Mouse (Mus musculus) limb, embryonic 12.5 days (tissue): ENCODE measurements around the gene Ltf. TPM values are rescaled to one million over a fixed set of nuclear protein-coding genes. Genes with fewer than 3 reads are reported as not detected.

Experiments
- ATAC-seq: fragments of 200-750 bp; cut with Nextera tagmentation; 2 replicates; pipeline ENCODE4 v1.8.0; 2017; ENCODE audit warnings: low read depth, moderate TSS enrichment; ENCODE audit not compliant: insufficient number of reproducible peaks, insufficient read depth, low FRiP score, low TSS enrichment
- H3K27ac ChIP-seq: fragments of 300-500 bp; sonication (generic); 2 replicates; pipeline ENCODE4 v1.5.1; 2016; ENCODE audit warnings: mild to moderate bottlenecking, moderate library complexity
- H3K27me3 ChIP-seq: fragments of 300-500 bp; sonication (generic); 2 replicates; pipeline ENCODE4 v1.6.1; 2016; ENCODE audit warnings: mild to moderate bottlenecking, moderate library complexity
- H3K36me3 ChIP-seq: fragments of 300-500 bp; sonication (generic); 2 replicates; pipeline ENCODE4 v1.6.1; 2016; ENCODE audit warnings: mild to moderate bottlenecking, moderate library complexity
- H3K4me1 ChIP-seq: fragments of 300-500 bp; sonication (generic); replicated peaks from 2 replicates; pipeline ENCODE4 v1.6.1; 2016
- H3K4me2 ChIP-seq: fragments of 300-500 bp; sonication (generic); 2 replicates; pipeline ENCODE4 v1.6.1; 2016; ENCODE audit warnings: mild to moderate bottlenecking, moderate library complexity
- H3K4me3 ChIP-seq: fragments of 300-500 bp; sonication (generic); replicated peaks from 2 replicates; pipeline ENCODE4 v1.5.1; 2016; ENCODE audit warnings: mild to moderate bottlenecking
- H3K9ac ChIP-seq: fragments of 300-500 bp; sonication (generic); replicated peaks from 2 replicates; pipeline ENCODE4 v1.6.1; 2016; ENCODE audit warnings: mild to moderate bottlenecking, moderate library complexity
- H3K9me3 ChIP-seq: fragments of 300-500 bp; sonication (generic); 2 replicates; pipeline ENCODE4 v1.6.1; 2016; ENCODE audit warnings: mild to moderate bottlenecking, moderate library complexity
- WGBS: fragments of 180-500 bp; shearing (Covaris S2); methylation state at CpG from one replicate; pipeline ENCODE4 v1.1.7; 2016; 5-methylcytosine and 5-hydroxymethylcytosine counted together
- polyA plus RNA-seq: library from polyadenylated mRNA; unstranded; fragments of >200 nt; fragmentation: Nextera tagmentation; extraction: Ambion mirVana; gene quantifications from 2 replicates; pipeline ENCODE4 v1.2.1, GENCODE M21; 2016

Ltf gene
- polyA plus RNA-seq, 1 experiment from 2014 or later, result 0.45 TPM

GRCm38 (mm10) chr9:111033717-111034116 lies 14.6 kb downstream of the Ltf start:
- H3K27ac ChIP-seq, result no peak overlapping the region

GRCm38 (mm10) chr9:111039966-111040365 lies 20.9 kb downstream of the Ltf start:
- ATAC-seq, result no peak

More at GRCm38 (mm10) chr9:111033717-111034116, 14.6 kb downstream of the Ltf start:
- no peak for ATAC-seq
- Histone ChIP-seq H3K4me1 (no peaks in the 10 kb centered on the region), H3K4me2 (no peak overlapping the region), H3K4me3 (no peak overlapping the region), H3K36me3 (no peaks in the 10 kb centered on the region), H3K27me3 (no peaks in the 10 kb centered on the region), H3K9me3 (no peaks in the 10 kb centered on the region), H3K9ac (no peak overlapping the region)
- 88% methylated on average over 4 of the region's 4 CpGs for WGBS

GRCm38 (mm10) chr9:111042266-111042665 lies 23.2 kb downstream of the Ltf start:
- 84% methylated on average over 5 of the region's 5 CpGs for WGBS

More at GRCm38 (mm10) chr9:111039966-111040365, 20.9 kb downstream of the Ltf start:
- H3K4me2 ChIP-seq, result no peak overlapping the region
- H3K9me3 ChIP-seq, result no peaks in the 10 kb centered on the region
- no peaks in the 10 kb centered on the region for H3K4me1 ChIP-seq
- 85% methylated on average over 4 of the region's 4 CpGs for WGBS
- no peak overlapping the region for H3K4me3 ChIP-seq
- no peaks in the 10 kb centered on the region for H3K36me3 ChIP-seq
- no peaks in the 10 kb centered on the region for H3K27me3 ChIP-seq
- H3K9ac ChIP-seq, result no peak overlapping the region
- no peak overlapping the region for H3K27ac ChIP-seq

DNA sequence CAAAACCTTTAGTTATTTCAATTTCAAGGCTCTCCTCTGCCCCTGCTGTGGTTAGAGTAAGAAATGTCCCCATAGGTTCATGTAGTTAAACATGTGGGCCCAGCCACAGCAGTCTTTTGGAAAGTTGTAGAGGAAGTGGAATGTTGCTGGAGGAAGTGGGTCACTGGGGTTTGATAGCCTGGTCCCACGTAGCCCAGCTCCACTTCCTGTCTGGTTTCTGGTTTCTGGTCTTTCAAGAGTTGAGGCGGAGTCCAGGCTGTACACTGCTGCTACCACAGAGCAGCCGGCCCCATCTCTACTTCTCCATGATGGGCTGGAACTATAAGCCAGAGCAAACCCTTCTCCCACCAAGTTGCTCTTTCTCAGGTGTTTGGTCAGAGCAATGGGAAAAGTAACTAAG lies 27.2 kb downstream of the Ltf start:
- no peak overlapping the region for H3K27ac ChIP-seq
- H3K4me2 ChIP-seq, result no peak overlapping the region
- H3K9me3 ChIP-seq, result no peaks in the 10 kb centered on the region
- no peak overlapping the region for H3K9ac ChIP-seq
- no peak overlapping the region for H3K4me3 ChIP-seq
- no peaks in the 10 kb centered on the region for H3K36me3 ChIP-seq
- no peaks in the 10 kb centered on the region; the same call in 1 of the 2 replicates for H3K4me1 ChIP-seq
- H3K27me3 ChIP-seq, result no peaks in the 10 kb centered on the region
- no peak for ATAC-seq
- WGBS, result 62% methylated on average over 3 of the region's 3 CpGs

More at GRCm38 (mm10) chr9:111042266-111042665, 23.2 kb downstream of the Ltf start:
- no peak overlapping the region for H3K4me3 ChIP-seq
- no peaks in the 10 kb centered on the region for H3K9me3 ChIP-seq
- no peaks in the 10 kb centered on the region; the same call in 1 of the 2 replicates for H3K4me1 ChIP-seq
- no peak for ATAC-seq
- no peaks in the 10 kb centered on the region for H3K27me3 ChIP-seq
- H3K4me2 ChIP-seq, result no peak overlapping the region
- H3K27ac ChIP-seq, result no peak overlapping the region
- H3K36me3 ChIP-seq, result no peaks in the 10 kb centered on the region
- no peak overlapping the region for H3K9ac ChIP-seq

DNA sequence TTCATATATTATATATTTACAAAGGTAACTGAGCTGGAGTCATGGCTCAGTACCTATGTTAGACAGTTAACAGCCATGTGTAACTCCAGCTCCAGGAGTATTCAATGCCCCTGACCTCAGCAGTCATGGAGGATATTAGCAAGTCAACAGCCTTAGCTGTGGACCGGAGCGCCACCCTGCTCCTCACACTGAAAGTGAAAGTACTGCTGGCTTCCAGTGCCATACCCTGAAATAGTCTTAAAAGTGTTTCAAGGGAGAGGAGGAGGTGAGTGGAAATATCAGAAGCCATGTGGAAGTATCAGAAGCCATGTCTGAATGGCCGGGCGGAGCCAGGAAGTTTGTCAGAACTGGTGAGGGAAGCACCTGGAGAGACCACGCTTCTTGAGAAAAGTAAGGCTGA lies 28.2 kb downstream of the Ltf start:
- Histone ChIP-seq H3K9ac (no peak overlapping the region), H3K36me3 (no peaks in the 10 kb centered on the region), H3K27me3 (no peaks in the 10 kb centered on the region), H3K27ac (no peak overlapping the region), H3K4me3 (no peak overlapping the region), H3K4me2 (no peak overlapping the region), H3K9me3 (no peaks in the 10 kb centered on the region), H3K4me1 (no peaks in the 10 kb centered on the region; the same call in 1 of the 2 replicates)
- ATAC-seq, result no peak
- 93% methylated on average over 5 of the region's 5 CpGs for WGBS

DNA sequence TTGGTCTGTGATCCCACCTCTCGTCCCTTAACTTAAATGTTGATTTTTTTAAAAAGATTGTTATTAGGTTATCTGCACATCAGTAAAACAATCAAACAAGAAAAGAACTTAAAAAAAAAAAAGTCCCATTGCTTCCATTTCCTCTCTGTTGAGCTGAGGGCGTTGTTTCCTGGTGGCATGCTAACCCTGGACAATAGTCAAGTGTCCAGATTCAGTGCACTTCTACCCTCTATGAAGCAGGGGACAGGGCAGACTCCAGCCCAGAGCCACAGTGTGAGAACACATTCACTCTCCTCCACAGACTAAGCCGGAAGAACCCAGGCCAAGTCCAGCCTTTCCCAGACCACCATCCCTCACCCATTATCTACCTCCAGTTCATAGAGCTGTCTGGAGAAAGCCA lies 29.4 kb downstream of the Ltf start:
- H3K9me3 ChIP-seq, result no peaks in the 10 kb centered on the region
- no peak for ATAC-seq
- no peaks in the 10 kb centered on the region for H3K36me3 ChIP-seq
- H3K4me3 ChIP-seq, result no peak overlapping the region
- H3K27ac ChIP-seq, result no peak overlapping the region
- no peak overlapping the region for H3K9ac ChIP-seq
- 91% methylated on average over 3 of the region's 3 CpGs for WGBS
- no peaks in the 10 kb centered on the region for H3K27me3 ChIP-seq
- H3K4me2 ChIP-seq, result no peak overlapping the region
- no peaks in the 10 kb centered on the region; the same call in 1 of the 2 replicates for H3K4me1 ChIP-seq

DNA sequence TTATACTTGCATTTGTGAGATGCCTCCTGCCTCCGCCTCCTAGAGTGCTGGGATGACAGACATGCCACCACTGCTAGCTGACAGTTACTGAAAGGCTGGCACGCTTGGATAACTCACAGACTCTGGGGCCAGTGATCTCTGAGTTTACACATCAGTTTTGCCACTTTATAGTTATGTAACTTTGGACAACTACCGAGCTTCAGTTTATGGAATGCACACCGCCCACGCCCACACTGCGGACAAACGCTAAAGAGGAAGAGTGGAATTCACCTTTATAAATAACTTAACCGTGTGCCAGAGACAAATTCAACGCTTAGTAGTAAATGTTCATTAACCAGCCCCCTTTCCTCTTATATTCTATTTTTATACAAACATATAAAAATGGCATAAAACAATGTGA lies 35.9 kb downstream of the Ltf start:
- no peak overlapping the region for H3K4me2 ChIP-seq
- ATAC-seq, result no peak
- H3K27me3 ChIP-seq, result 0 out of 2 replicates have a peak, but pooled peaks cover 4% of the 10 kb centered on the region
- 86% methylated on average over 9 of the region's 9 CpGs for WGBS
- no peaks in the 10 kb centered on the region for H3K36me3 ChIP-seq
- no peak overlapping the region for H3K9ac ChIP-seq
- no peak overlapping the region for H3K27ac ChIP-seq
- no peak overlapping the region for H3K4me3 ChIP-seq
- peaks cover 23% of the 10 kb centered on the region for H3K4me1 ChIP-seq
- no peaks in the 10 kb centered on the region for H3K9me3 ChIP-seq

GRCm38 (mm10) chr9:111055800-111056518 lies 36.9 kb downstream of the Ltf start:
- Histone ChIP-seq H3K27me3 (0 out of 2 replicates have a peak, but pooled peaks cover 4% of the 10 kb centered on the region), H3K9ac (peak overlapping the region; percentile 44; the same call in 1 of the 2 replicates), H3K4me1 (peaks cover 23% of the 10 kb centered on the region), H3K4me3 (peak overlapping the region; percentile 28), H3K27ac (no peak overlapping the region), H3K36me3 (no peaks in the 10 kb centered on the region), H3K9me3 (no peaks in the 10 kb centered on the region), H3K4me2 (peak overlapping the region; percentile 60)
- no peak; the same call in 1 of the 2 replicates for ATAC-seq
- 71% methylated on average over 29 of the region's 29 CpGs for WGBS

DNA sequence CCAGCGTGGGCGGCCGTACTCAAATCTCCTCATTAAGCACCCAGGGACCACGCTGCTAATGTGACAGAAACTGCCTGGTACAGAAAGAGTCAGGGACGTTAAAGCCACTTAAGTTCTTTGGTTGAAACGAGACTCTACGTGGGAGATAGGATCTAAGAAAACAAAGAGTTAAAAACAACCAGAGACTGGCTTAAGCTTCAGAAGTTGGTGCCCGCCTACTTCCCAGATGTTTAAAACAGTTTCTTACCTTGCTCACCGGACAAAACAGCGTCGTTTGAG lies 37.4 kb downstream of the Ltf start:
- 0 out of 2 replicates have a peak, but pooled peaks cover 4% of the 10 kb centered on the region for H3K27me3 ChIP-seq
- peaks cover 23% of the 10 kb centered on the region for H3K4me1 ChIP-seq
- H3K27ac ChIP-seq, result no peak overlapping the region; the same call in 1 of the 2 replicates
- ATAC-seq, result no peak
- H3K36me3 ChIP-seq, result no peaks in the 10 kb centered on the region
- H3K9me3 ChIP-seq, result no peaks in the 10 kb centered on the region
- H3K9ac ChIP-seq, result peak overlapping the region; percentile 44
- peak overlapping the region; percentile 60 for H3K4me2 ChIP-seq
- peak overlapping the region; percentile 28 for H3K4me3 ChIP-seq
- WGBS, result 6% methylated on average over 11 of the region's 11 CpGs

- Histone ChIP-seq H3K36me3 (no peaks in the 10 kb centered on the region), H3K4me2 (peak within 1 kb of the TSS; percentile 60), H3K9me3 (no peaks in the 10 kb centered on the region), H3K4me1 (peaks cover 23% of the 10 kb centered on the region), H3K27ac (no peak within 1 kb of the TSS; the same call in 1 of the 2 replicates), H3K27me3 (0 out of 2 replicates have a peak, but pooled peaks cover 4% of the 10 kb centered on the region), H3K4me3 (peak within 1 kb of the TSS; percentile 28), H3K9ac (peak within 1 kb of the TSS; percentile 44)
- ATAC-seq, result no peak; the same call in 1 of the 2 replicates
- 28% methylated on average over 17 of the region's 17 CpGs for WGBS
Observed at GRCm38 (mm10) chr9:111056798-111057543, 37.9 kb downstream of the Ltf start, which contains the start of gene Ccrl2. Ccrl2 (minus strand) TSS chr9:111057519.
